Mouse (Mus musculus): ENCODE results near the gene Cadps2.

DNA sequence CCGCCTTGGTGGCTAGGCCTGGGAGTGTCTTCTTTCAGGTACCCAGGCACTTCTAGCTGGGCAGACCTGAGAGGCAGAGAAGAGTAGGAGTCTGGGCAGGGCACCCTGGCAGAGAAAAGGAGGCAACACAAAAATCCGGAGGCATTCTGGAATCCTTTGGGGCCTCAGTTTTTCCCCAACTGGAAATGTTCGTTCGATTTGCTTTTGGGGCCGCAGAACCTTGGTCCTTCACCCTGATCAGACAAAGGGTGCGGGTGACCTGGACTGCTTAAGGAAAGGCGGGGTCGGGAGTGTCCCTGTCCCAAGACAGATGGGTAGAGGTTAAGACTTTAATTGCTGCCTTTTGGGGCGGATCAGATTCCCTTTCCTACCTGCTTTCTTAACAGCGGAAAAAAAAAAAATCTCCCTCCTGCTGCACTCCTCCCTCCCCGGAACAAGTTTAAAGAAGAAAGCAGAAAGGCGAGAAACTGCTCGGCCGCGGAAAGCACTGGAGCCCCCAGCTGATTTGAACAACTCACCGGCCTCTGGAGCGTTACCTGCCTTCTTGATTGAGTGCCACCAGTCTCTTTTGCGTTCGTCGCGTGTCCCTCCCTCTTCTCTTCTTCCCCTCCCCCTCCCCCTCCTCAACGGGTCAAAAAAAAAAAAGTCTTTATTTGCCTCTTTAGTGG is 588.8 kb downstream of the Cadps2 start:
- TF ChIP-seq CTCF (IDR thresholded peaks at IDR 0.05; ENCODE audit: borderline replicate concordance, insufficient read depth, low read length) (no peak), POLR2A (IDR thresholded peaks at IDR 0.05; ENCODE audit: low read depth, low read length) (no peak)
